Mouse (Mus musculus): ENCODE measurements around the gene Gm13083.
"Not testable (repeated sequence)": the region's sequence is repeated elsewhere in the genome, so short reads cannot be mapped to it uniquely, and the experiment has no call there.

Gm13083 gene

DNA sequence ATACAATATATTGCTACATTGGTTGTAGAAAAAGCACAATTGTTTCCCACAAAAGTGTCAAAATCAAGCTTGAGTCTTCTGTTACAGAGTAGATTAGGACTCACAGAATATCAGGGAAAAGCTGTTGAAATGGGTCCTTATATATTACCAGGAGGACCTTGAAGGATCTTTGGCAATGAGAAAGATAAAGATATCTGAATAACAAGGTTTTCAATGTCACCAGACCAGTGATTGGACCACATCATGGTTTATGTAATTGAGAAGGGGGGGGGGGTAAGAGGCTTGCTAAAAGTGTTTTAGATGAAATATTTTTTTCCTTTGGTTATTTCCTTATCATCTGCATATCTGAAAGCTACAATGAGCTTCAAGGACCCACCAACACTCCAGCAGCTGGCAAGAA is at the start of gene Gm13083:
Gene Gm13083, plus strand, starts transcription at position 301 of the 400 bp plus-strand sequence.
- TF ChIP-seq GATA4 (IDR thresholded peaks at IDR 0.05; ENCODE audit: insufficient replicate concordance, low read length) = not testable (repeated sequence)

DNA sequence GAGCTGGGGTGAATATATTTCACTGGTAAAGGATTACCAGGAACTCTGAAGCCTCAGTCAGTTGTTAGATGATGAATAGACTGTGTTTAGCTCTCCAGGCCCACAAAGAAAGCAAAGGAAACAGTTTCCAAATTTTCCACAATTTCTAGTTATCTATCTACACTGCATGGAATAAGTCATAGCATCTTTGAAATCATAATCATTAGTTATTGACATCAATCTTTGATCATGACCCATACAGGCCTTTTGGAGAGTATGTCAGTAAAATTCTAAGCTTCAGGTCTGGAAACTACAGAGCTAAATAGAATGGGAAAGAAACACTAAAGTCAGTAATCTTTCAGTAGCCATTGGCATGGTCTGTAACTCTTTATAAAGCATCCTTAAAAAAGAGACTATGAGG is 42.3 kb downstream of the Gm13083 start, which contains the start of gene Gm13088:
Gene Gm13088, minus strand, starts transcription at position 101 of the 400 bp plus-strand sequence.
- not testable (repeated sequence) for TF ChIP-seq GATA4 (IDR thresholded peaks at IDR 0.05; ENCODE audit: insufficient replicate concordance, low read length)
